Mouse (Mus musculus): ENCODE data around the gene Aldh5a1.

The Aldh5a1 gene

GRCm38 (mm10) chr13:24933199-24933598 is 4.3 kb downstream of the Aldh5a1 start:
- DNase-seq (ENCODE audit: low read depth), result no peak

GRCm38 (mm10) chr13:24930591-24930990 is 6.9 kb downstream of the Aldh5a1 start:
- DNase-seq (ENCODE audit: low read depth), result no peak

DNA sequence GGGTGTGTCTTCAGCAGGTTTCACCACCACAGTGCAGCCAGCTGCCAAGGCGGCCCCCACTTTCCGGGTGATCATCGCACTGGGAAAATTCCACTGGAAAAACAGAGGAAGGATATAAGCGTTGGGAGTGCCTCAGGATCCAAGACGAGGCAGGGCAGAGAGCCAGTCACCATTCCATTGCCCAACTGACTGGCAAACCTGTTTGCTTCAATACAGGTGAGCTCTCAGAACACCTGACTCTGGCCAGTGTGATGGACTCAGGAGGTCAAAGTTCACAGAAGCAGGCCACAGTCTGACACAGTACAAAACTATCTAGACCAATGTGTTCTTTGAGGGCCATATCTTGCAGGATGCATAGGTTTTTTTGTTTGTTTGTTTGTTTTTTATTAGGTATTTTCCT is 13.5 kb downstream of the Aldh5a1 start:
- DNase-seq (ENCODE audit: low read depth), result no peak

- DNase-seq (ENCODE audit: low read depth), result no peak
These were observed 16.2 kb downstream of the Aldh5a1 start for GRCm38 (mm10) chr13:24921281-24921680.

DNA sequence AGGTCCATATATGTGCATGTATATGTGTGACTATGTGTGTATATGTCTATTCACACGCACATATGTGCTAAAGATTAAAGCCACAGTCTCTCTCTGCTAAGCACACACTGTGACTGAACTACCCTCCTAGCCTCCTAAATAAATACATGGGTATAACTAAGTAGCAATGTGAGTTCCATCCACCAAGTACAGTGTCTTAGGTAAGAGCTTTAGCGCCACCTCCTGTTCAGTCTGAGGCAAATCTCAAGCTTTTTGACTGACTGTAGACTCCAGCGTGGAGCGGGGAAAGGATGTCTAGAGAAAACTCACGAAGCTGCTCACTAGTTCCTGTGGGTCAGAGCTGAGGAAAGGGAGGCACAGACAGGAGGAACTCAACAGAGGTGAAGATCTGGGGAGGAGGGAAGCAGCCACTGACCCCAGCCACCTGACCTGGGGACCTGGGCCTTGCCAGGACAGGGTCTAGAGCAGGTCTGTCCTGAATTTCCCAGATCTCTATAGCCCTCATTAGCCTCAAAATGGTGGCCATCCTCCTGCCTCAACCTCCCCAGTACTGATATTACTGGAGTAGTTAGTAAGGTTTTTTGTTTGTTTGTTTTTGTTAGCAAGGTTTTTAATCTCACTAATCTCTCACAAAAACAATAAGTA is 17.0 kb downstream of the Aldh5a1 start:
- DNase-seq (ENCODE audit: low read depth), result peak; percentile 41

GRCm38 (mm10) chr13:24915831-24916230 is 21.6 kb downstream of the Aldh5a1 start:
- no peak for DNase-seq (ENCODE audit: low read depth)

DNA sequence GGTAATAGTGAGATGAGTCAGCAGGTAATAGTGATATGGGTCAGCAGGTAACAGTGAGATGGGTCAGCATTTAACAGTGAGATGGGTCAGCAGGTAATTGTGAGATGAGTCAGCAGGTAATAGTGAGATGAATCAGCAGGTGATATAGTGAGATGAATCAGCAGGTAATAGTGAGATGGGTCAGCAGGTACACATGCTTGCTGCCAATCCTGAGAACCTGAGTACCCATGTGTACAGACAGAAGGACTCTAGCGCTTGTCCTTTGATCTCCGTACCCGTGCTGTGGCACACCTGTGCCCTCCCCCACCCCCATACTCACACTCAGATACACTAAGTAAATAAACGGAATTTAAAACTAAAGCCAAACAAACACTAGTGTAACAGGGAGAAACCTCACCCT is 22.5 kb downstream of the Aldh5a1 start:
- no peak for DNase-seq (ENCODE audit: low read depth)

DNA sequence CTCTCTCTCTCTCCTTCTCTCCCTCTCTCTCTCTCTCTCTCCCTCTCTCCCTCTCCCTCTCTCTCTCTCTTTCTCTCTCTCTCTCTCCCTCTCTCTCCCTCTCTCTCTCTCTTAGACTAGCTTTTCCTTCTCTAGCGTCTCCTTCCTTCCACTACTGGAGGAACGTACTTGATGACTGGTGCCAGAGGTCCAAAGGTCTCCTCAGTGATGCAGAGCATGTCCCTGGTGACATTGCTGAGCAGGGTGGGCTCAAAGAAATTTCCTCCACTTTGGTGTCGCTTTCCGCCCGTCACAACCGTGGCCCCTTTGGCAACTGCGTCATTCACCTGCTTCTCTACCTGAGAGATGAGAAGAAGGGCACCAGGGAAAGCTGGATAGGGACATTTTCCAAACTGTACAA is 23.9 kb downstream of the Aldh5a1 start:
- DNase-seq (ENCODE audit: low read depth), result no peak

- DNase-seq (ENCODE audit: low read depth), result no peak
These were observed 28.3 kb downstream of the Aldh5a1 start for GRCm38 (mm10) chr13:24909112-24909511.

DNA sequence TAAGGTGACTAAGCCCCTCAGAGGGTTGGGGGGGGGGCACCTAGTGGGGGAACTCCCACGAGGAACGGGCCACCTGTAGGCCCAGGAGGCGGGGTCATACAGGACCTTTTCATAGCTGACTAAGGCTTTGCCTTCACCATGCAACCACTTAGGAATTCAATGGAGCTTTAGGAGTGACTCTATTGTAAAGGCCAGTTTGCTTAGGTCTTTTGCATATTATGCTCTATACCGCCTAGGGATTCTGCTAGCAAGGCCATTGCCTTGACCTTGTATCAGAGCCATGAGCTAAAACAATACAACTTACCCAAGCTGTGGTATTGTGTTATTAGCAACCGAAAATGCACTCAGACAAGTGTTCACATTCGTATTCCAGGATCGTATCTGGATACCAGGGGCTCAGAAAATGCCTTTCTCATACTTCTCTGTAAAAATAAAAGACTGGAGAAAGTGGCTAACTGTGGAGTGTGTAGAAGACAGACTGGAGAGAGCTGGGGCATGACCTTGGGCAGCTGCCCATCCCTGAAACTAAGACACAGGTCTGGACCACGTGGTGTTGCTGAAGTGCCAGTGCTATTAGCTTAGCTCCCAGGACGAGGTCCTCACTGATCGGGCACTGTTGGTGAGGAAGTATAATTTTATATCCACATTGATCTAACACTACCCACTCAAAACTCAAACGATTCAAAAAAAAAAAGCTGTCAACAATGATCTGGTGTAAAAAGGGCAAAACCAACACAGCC is 30.5 kb downstream of the Aldh5a1 start:
- DNase-seq (ENCODE audit: low read depth), result no peak

DNA sequence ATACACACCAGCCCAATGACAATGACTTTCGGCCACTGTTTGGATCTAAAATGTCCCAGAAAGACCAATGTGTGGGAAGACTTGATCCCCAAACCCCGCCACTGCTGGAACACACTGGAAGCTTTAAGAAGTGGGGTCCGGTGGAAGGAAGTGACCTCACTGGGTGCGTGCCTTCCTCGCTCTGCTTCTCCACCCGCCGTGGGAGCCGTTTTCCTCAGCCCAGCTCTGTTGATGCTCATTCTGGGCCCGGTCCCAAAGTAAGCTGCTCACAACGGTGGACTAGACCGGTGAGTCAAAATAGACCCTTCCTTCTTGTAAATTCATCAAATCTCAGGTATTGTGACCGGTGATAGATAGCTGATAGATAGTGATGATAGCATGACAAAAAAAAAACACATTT is 32.0 kb downstream of the Aldh5a1 start:
- no peak for DNase-seq (ENCODE audit: low read depth)

DNA sequence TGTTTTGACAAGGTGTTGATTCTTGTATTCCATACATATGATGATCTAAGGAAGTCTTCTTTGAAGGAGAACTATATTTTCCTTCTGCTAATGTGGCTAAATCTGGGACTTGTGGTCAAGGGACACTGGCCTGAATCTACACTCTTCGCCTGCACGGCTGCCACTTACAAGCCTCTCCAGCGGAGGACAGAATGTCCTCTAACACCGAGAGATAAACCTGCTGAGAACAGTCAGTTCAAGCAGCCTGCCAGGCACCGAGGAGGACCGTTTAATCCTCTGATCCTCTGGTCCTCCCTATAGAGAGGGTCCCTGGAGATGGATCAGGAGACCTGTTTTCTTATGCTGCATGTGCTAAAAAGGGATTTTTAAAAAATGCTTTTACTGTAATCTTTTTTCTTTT is 34.0 kb downstream of the Aldh5a1 start:
- no peak for DNase-seq (ENCODE audit: low read depth)

DNA sequence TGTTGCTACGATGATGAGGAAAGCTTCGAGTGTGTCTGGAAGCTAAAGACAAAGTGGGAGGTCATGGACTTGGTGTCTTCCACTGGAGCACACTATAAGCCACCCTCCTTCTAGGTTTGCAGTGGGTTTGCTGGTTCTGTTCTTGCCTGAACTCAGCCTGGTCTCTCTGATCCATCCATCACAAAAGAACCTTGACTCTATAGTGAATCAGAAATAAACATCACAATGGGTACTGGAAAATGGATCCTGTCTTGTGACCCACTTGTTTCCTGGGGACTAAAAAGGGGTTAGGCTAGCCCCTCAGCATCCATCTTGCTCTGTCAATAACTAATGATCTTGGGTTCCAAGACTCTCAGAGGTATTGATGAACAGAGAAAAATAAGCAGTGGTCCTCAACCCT is 35.5 kb downstream of the Aldh5a1 start:
- no peak for DNase-seq (ENCODE audit: low read depth)

DNA sequence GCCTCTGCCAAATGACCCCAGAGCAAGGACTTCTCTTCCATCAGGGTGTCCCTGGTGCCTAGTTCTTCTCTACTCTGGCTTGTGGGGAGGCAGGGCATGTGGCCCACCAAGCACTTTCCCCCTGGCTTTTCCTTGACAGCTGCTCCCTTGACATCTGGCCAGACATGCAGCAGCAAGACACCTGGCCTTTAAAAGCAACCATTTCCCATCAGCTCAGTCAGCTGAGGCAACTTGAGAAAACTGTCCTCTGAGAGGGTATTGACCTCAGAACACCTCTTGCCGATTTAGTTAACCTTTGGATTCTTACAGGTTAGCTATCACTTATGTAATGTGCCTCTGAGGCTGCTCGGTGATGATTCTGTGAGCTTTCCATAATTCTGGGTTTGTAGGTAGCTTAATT is 43.6 kb downstream of the Aldh5a1 start:
- no peak for DNase-seq (ENCODE audit: low read depth)

DNA sequence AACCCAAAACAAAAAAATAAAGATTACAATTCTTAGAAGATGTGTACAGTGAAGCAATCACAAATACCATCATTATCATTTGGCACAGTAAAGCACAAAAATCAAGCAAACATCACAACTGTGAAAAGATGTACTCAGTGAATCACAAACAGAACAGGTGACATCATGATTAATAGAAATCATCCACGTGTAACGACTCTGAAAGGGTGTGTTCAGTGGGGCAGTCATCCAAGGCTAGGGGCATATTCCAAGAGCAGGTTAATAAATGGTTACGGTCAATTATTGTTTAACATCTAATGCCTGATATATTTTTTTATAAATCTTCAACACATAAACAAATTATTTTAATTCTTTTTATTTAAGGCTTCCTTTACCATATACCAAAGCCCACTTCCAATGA is 44.9 kb downstream of the Aldh5a1 start:
- DNase-seq (ENCODE audit: low read depth), result no peak

GRCm38 (mm10) chr13:24889554-24889953 is 47.9 kb downstream of the Aldh5a1 start:
- no peak for DNase-seq (ENCODE audit: low read depth)

- DNase-seq (ENCODE audit: low read depth), result no peak
These were observed 55.0 kb downstream of the Aldh5a1 start for GRCm38 (mm10) chr13:24882411-24882810.

DNA sequence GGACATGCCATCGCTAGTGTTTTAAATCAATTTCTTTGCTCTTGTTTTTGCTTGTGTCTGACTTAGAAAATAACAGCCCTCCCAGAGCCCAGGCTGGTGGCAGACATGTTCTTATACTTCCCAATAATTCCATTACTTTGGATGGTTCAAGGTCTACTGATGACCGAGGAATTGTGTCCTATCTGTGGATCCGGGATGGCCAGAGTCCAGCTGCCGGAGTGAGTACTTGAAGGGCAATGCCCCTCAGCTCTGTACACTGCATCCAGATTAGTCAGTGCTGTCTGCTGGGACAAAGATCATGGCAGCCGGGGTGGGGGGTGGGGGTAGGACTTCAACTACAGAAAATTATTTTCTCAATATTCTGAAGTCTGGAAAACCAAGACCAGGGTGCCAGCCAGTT is 56.8 kb downstream of the Aldh5a1 start:
- DNase-seq (ENCODE audit: low read depth), result no peak

DNA sequence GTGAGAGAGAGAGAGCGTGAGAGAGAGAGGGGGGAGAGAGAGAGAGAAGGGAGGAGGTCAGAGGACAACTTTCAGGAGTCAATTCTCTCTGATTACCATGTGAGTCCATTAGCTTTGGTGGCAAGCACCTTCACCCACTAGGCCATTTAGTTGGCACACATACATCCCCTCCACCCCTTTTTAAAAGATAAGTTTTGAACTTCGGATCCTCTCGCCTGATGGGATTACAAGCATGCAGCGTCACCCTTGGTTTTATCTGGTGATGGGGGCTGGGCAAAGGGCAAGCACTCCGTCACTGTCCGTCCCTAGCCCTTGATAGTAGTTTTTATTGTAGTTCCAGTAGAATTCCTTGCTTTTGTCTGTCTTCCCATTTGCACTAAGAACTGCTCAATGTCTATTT is 57.3 kb downstream of the Aldh5a1 start:
- no peak for DNase-seq (ENCODE audit: low read depth)

GRCm38 (mm10) chr13:24879359-24880040 is 58.0 kb downstream of the Aldh5a1 start:
- DNase-seq (ENCODE audit: low read depth), result no peak

GRCm38 (mm10) chr13:24868233-24868632 is 69.2 kb downstream of the Aldh5a1 start:
- no peak for DNase-seq (ENCODE audit: low read depth)

- no peak for DNase-seq (ENCODE audit: low read depth)
These were observed 69.7 kb downstream of the Aldh5a1 start for GRCm38 (mm10) chr13:24867789-24868188.
